Mouse (Mus musculus) small intestine, adult 2 months (tissue): ENCODE results near the gene Pitx3.

Experiments
- CTCF ChIP-seq: fragments of 200-500 bp; IDR thresholded peaks from 2 replicates; pipeline ENCODE4 v1.5.1; 2012; ENCODE audit warnings: low read depth, mild to moderate bottlenecking, control low read depth, inconsistent platforms, low read length, moderate library complexity, mixed read lengths; ENCODE audit not compliant: insufficient replicate concordance, insufficient read length; ENCODE audit errors: extremely low read depth
- POLR2A ChIP-seq: fragments of 200-500 bp; IDR thresholded peaks from 2 replicates; pipeline ENCODE4 v1.6.1; 2012; ENCODE audit warnings: low read depth, mild to moderate bottlenecking, control low read depth, inconsistent platforms, low read length, moderate library complexity

- TF ChIP-seq CTCF, result no peak
- TF ChIP-seq POLR2A, result no peak
These were observed 21.8 kb upstream of the Pitx3 start for GRCm38 (mm10) chr19:46169913-46170312.
